Mouse (Mus musculus) kidney, adult 2 months (tissue): ENCODE results near the gene Gm21149.
"Not testable (repeated sequence)": the region's sequence is repeated elsewhere in the genome, so short reads cannot be mapped to it uniquely, and the experiment has no call there.

ENCODE experiments used
- CTCF ChIP-seq: fragments of 200-500 bp; conservative IDR thresholded peaks from 2 replicates; pipeline ENCODE4 v1.5.1; 2011; ENCODE audit warnings: low read depth, mild to moderate bottlenecking, control low read depth, low read length, moderate library complexity, mixed read lengths; ENCODE audit not compliant: insufficient read depth, insufficient read length
- POLR2A ChIP-seq: fragments of 200-500 bp; IDR thresholded peaks from one replicate; pipeline ENCODE4 v1.6.1; 2011; ENCODE audit warnings: low read depth, low read length, control low read depth

DNA sequence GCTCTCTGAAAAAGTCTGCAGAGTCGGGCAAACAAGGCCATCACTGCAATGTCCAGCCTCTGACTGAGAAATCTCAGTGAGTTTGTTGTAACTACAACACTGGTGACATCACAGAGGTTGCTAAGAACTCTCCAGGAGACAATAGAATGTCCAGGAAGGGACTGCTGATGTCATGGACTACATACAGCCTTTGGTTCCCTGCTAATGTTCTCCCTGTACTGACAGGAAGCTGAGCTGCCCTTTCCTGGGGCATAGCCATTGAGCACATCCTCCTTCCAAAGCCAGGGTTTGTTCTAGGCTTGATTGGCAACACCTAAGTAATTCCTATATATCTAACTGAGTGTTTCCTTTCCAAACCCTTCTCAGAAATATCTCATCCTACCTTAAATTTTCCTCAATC is at the start of gene Gm21149:
- not testable (repeated sequence) for TF ChIP-seq CTCF, POLR2A
